29 mouse cellular contexts compared by ENCODE assay signal in genomic region chr6:135407323-135407722, GRCm38 (mm10). TPM values are rescaled to one million over a fixed set of nuclear protein-coding genes. Genes with fewer than 3 reads are reported as not detected.
DNase-seq lines count a peak whose midpoint lies in the region; ATAC-seq and TF ChIP-seq lines count a peak whose summit lies in the region.
"Had no signal": no experiment of that assay in that cellular context is flagged by ENCODE, and none has a peak within 500 bp of the region (broad histone marks: within the 10 kb centered on the region; RNA-seq: fewer than 3 reads in every experiment).

No protein-coding gene starts in this region.

- H3K4me1 ChIP-seq in lung, embryonic 14.5 days (ENCODE audit: insufficient read depth) = no peaks in the 10 kb centered on the region
- H3K4me1 ChIP-seq in forebrain, embryonic 16.5 days (replicated peaks; ENCODE audit: control insufficient read depth, insufficient read depth, low read length) = no peaks in the 10 kb centered on the region
- H3K4me1 ChIP-seq: limb, embryonic 10.5 days; limb, embryonic 15.5 days; lung, embryonic 15.5 days; midbrain, embryonic 15.5 days; stomach, embryonic 15.5 days had no signal

- no peaks in the 10 kb centered on the region for H3K9me3 ChIP-seq in lung, embryonic 14.5 days (ENCODE audit: low read depth, low read length)
- H3K9me3 ChIP-seq in forebrain, embryonic 16.5 days (ENCODE audit: control insufficient read depth, low read length) = no peaks in the 10 kb centered on the region
- H3K9me3 ChIP-seq: hindbrain, embryonic 13.5 days; limb, embryonic 10.5 days; limb, embryonic 15.5 days; liver, embryonic 13.5 days; lung, embryonic 15.5 days; midbrain, embryonic 15.5 days; stomach, embryonic 15.5 days had no signal

- no peak overlapping the region for H3K4me3 ChIP-seq in lung, embryonic 14.5 days (ENCODE audit: low read depth, low read length)
- no peak overlapping the region for H3K4me3 ChIP-seq in forebrain, embryonic 16.5 days (replicated peaks; ENCODE audit: low read length)
- H3K4me3 ChIP-seq: erythroblast, embryonic 14.5 days; hindbrain, embryonic 13.5 days; limb, embryonic 10.5 days; limb, embryonic 15.5 days; liver, embryonic 13.5 days; lung, embryonic 15.5 days; midbrain, embryonic 10.5 days; midbrain, embryonic 15.5 days; stomach, embryonic 15.5 days had no signal

- H3K27me3 ChIP-seq in lung, embryonic 14.5 days (ENCODE audit: insufficient read depth, low read length) = no peaks in the 10 kb centered on the region
- H3K27me3 ChIP-seq in forebrain, embryonic 16.5 days (replicated peaks; ENCODE audit: control insufficient read depth, insufficient read depth, low read length) = no peaks in the 10 kb centered on the region
- H3K27me3 ChIP-seq: hindbrain, embryonic 13.5 days; limb, embryonic 15.5 days; liver, embryonic 13.5 days; lung, embryonic 15.5 days; midbrain, embryonic 15.5 days; stomach, embryonic 15.5 days had no signal

- no peak overlapping the region for H3K27ac ChIP-seq in lung, embryonic 14.5 days (ENCODE audit: low read depth)
- H3K27ac ChIP-seq in forebrain, embryonic 16.5 days (ENCODE audit: low read length) = no peak overlapping the region
- H3K27ac ChIP-seq: hindbrain, embryonic 13.5 days; limb, embryonic 10.5 days; limb, embryonic 15.5 days; liver, embryonic 13.5 days; lung, embryonic 15.5 days; midbrain, embryonic 10.5 days; midbrain, embryonic 15.5 days; stomach, embryonic 15.5 days had no signal

- WGBS in lung, embryonic 14.5 days = 24% methylated on average over 4 of the region's 4 CpGs
- WGBS in forebrain, embryonic 16.5 days = 70% methylated on average over 4 of the region's 4 CpGs

- no peak overlapping the region for H3K9ac ChIP-seq in lung, embryonic 14.5 days
- H3K9ac ChIP-seq in forebrain, embryonic 16.5 days (replicated peaks; ENCODE audit: low read depth, low read length) = no peak overlapping the region
- H3K9ac ChIP-seq: hindbrain, embryonic 13.5 days; limb, embryonic 15.5 days; liver, embryonic 13.5 days; lung, embryonic 15.5 days; midbrain, embryonic 15.5 days; stomach, embryonic 15.5 days had no signal

- TF ChIP-seq CTCF in lung, embryonic 14.5 days (IDR thresholded peaks at IDR 0.05; ENCODE audit: low read depth) = no peak

- ATAC-seq in lung, embryonic 14.5 days (ENCODE audit: insufficient read depth) = peak; percentile 41; the same call in 1 of the 2 replicates
- no peak for ATAC-seq in forebrain, embryonic 16.5 days
- ATAC-seq: CD4-positive, CD25-positive, alpha-beta regulatory T cell, adult 4 months; intestine, embryonic 16.5 days; midbrain, embryonic 15.5 days had no signal

- peak; percentile 15 to 62 for DNase-seq in adrenal gland, adult (ENCODE audit: inconsistent age in 2 of 2, low spot score in 1 of 2)
- no peak for DNase-seq in adrenal gland, adult 8-10 months
- DNase-seq in lung, embryonic 14.5 days = peak; percentile 80
- no peak for DNase-seq in lung, postnatal 4 days
- peak; percentile 53 for DNase-seq in 3134 (ENCODE audit: extremely low read depth, insufficient read length, low spot score)
- peak; percentile 41 for DNase-seq in brain, adult 2 months (ENCODE audit: low read depth, low spot score)
- no peak for DNase-seq in cerebellum, adult 8-10 months
- DNase-seq: cerebellum, adult 11-12 months; cerebellum, postnatal 10 days; gastrocnemius, postnatal 25 days; heart, adult 11 months; heart, postnatal 4 days; kidney, adult 9 months; kidney, postnatal 10 days; layer of hippocampus, postnatal 36 days; liver, embryonic 13.5 days; right cerebral cortex, postnatal 25 days had no signal

- H3K4me2 ChIP-seq in lung, embryonic 14.5 days = no peak overlapping the region
- no peak overlapping the region for H3K4me2 ChIP-seq in forebrain, embryonic 16.5 days (ENCODE audit: low read length)
- H3K4me2 ChIP-seq: heart, embryonic 11.5 days; hindbrain, embryonic 13.5 days; limb, embryonic 15.5 days; liver, embryonic 13.5 days; lung, embryonic 15.5 days; midbrain, embryonic 15.5 days; stomach, embryonic 15.5 days had no signal

- no peaks in the 10 kb centered on the region for H3K36me3 ChIP-seq in lung, embryonic 14.5 days (ENCODE audit: insufficient read depth)
- H3K36me3 ChIP-seq in forebrain, embryonic 16.5 days (ENCODE audit: control insufficient read depth, insufficient read depth) = no peaks in the 10 kb centered on the region
- H3K36me3 ChIP-seq: hindbrain, embryonic 13.5 days; limb, embryonic 10.5 days; limb, embryonic 15.5 days; liver, embryonic 13.5 days; lung, embryonic 15.5 days; midbrain, embryonic 10.5 days; midbrain, embryonic 15.5 days; stomach, embryonic 15.5 days had no signal

RNA-seq across cellular contexts. Expression of gene Emp1, which starts 45.0 kb away (rescaled TPM):
- total RNA-seq in adrenal gland, adult 8-10 months (2022) = 10 to 100 TPM; 19.4 to 64.7 (median 34.7) TPM
- polyA plus RNA-seq in lung, embryonic 14.5 days (2014; fragmentation: Nextera tagmentation; extraction: Ambion mirVana) = 23.7 and 25.1 TPM in 2 replicates
- polyA plus RNA-seq in forebrain, embryonic 16.5 days (2015; fragmentation: Nextera tagmentation; extraction: Ambion mirVana) = 4.7 and 9.2 TPM in 2 replicates
- polyA plus RNA-seq: erythroblast, embryonic 14.5 days had no signal

Comparison
In these comparisons a context has a peak if more than half of its experiments do, and no peak if none do; other contexts are left out.
1. DNase-seq: peak in adrenal gland, adult (2 of 2), lung, embryonic 14.5 days (single experiment), 3134 (single experiment) and brain, adult 2 months (single experiment); none in adrenal gland, adult 8-10 months (single experiment), lung, postnatal 4 days (0 of 2) and cerebellum, adult 8-10 months (single experiment).